Mouse (Mus musculus) T-helper 1 cell (primary cell): ENCODE data around the gene Ptbp3.

Source experiments
- in situ Hi-C: fragments of 300-600 bp; cut with MboI, MseI; formaldehyde crosslinking; loops from one replicate; pipeline ENCODE4 v1.15.1; 2025; ENCODE audit warnings: high pct_unique_total_duplicates

Gene Ptbp3

GRCm38 (mm10) chr4:59437990-59438854 lies 110.9 kb downstream of the Ptbp3 start, which contains the start of gene Susd1:
Gene Susd1, minus strand, starts transcription at chr4:59438633.
- in situ Hi-C loops, result loop anchor here (5.0 kb wide), 1 partner anchor 66 kb away; no protein-coding TSS in a partner anchor

GRCm38 (mm10) chr4:59435951-59436350 lies 113.2 kb downstream of the Ptbp3 start:
- in situ Hi-C loops, result loop anchor here (5.0 kb wide), 1 partner anchor 64 kb away; no protein-coding TSS in a partner anchor

- in situ Hi-C loops, result no loop called here
Measured at GRCm38 (mm10) chr4:59434039-59434438, 115.1 kb downstream of the Ptbp3 start.

GRCm38 (mm10) chr4:59429128-59429527 lies 120.0 kb downstream of the Ptbp3 start:
- in situ Hi-C loops, result no loop called here

- in situ Hi-C loops, result no loop called here
Measured at GRCm38 (mm10) chr4:59426429-59426828, 122.7 kb downstream of the Ptbp3 start.

- in situ Hi-C loops, result no loop called here
Measured at GRCm38 (mm10) chr4:59422808-59423207, 126.4 kb downstream of the Ptbp3 start.

GRCm38 (mm10) chr4:59422025-59422783 lies 127.0 kb downstream of the Ptbp3 start:
- in situ Hi-C loops, result no loop called here
